Mouse (Mus musculus): ENCODE results near the gene BC024978. TPM values are rescaled to one million over a fixed set of nuclear protein-coding genes. Genes with fewer than 3 reads are reported as not detected.

Gene BC024978
- polyA plus RNA-seq, 2 experiments = 0.56 to 1.9 TPM

- no peak overlapping the region for H3K4me2 ChIP-seq (ENCODE audit: low read depth)
- H3K9ac ChIP-seq (replicated peaks) = no peak overlapping the region
- 82% methylated on average over 7 of the region's 7 CpGs for WGBS (ENCODE audit: insufficient replicate concordance)
- H3K27ac ChIP-seq = no peak overlapping the region
- H3K4me1 ChIP-seq (replicated peaks; ENCODE audit: control insufficient read depth in 2 of 2, insufficient read depth in 2 of 2, low read length in 1 of 2) = peaks cover 10 to 14% of the 10 kb centered on the region in 2 experiments
- H3K27me3 ChIP-seq (ENCODE audit: control insufficient read depth, insufficient read depth, low read length) = no peaks in the 10 kb centered on the region
- no peaks in the 10 kb centered on the region for H3K36me3 ChIP-seq (replicated peaks; ENCODE audit: control insufficient read depth, insufficient read depth, low read depth)
- no peak for TF ChIP-seq CTCF (IDR thresholded peaks at IDR 0.05; ENCODE audit: low read depth)
- TF ChIP-seq EP300 (IDR thresholded peaks at IDR 0.05; ENCODE audit: low read depth) = no peak
- no peak for ATAC-seq (ENCODE audit: insufficient read depth)
- no peaks in the 10 kb centered on the region for H3K9me3 ChIP-seq (ENCODE audit: control insufficient read depth, low read length)
- no peak overlapping the region for H3K4me3 ChIP-seq (ENCODE audit: insufficient read depth in 1 of 2, low read depth in 2 of 2, low read length in 2 of 2)
- DNase-seq (ENCODE audit: low read depth in 3 of 3, low spot score in 3 of 3) = no peak
Observed at GRCm38 (mm10) chr7:27174896-27175295, 20.7 kb upstream of the BC024978 start.

- WGBS (ENCODE audit: insufficient replicate concordance) = 20% methylated on average over 4 of the region's 4 CpGs
- H3K4me2 ChIP-seq (ENCODE audit: low read depth) = peak overlapping the region; percentile 73
- ATAC-seq (ENCODE audit: insufficient read depth) (no peak), DNase-seq (ENCODE audit: low read depth in 3 of 3, low spot score in 3 of 3) (no peak)
- peak overlapping the region; percentile 44 for H3K9ac ChIP-seq (replicated peaks)
- no peaks in the 10 kb centered on the region for H3K36me3 ChIP-seq (replicated peaks; ENCODE audit: control insufficient read depth, insufficient read depth, low read depth)
- H3K27me3 ChIP-seq (ENCODE audit: control insufficient read depth, insufficient read depth, low read length) = no peaks in the 10 kb centered on the region
- peaks cover 10 to 18% of the 10 kb centered on the region in 2 experiments for H3K4me1 ChIP-seq (replicated peaks; ENCODE audit: control insufficient read depth in 2 of 2, insufficient read depth in 2 of 2, low read length in 1 of 2)
- H3K4me3 ChIP-seq (ENCODE audit: insufficient read depth in 1 of 2, low read depth in 2 of 2, low read length in 2 of 2) = peak overlapping the region; percentile 78 to 88
- no peak for TF ChIP-seq EP300 (IDR thresholded peaks at IDR 0.05; ENCODE audit: low read depth)
- no peak for TF ChIP-seq CTCF (IDR thresholded peaks at IDR 0.05; ENCODE audit: low read depth)
- peak overlapping the region; percentile 70 for H3K27ac ChIP-seq
- H3K9me3 ChIP-seq (ENCODE audit: control insufficient read depth, low read length) = no peaks in the 10 kb centered on the region
Observed at GRCm38 (mm10) chr7:27177942-27178323, 17.6 kb upstream of the BC024978 start.

DNA sequence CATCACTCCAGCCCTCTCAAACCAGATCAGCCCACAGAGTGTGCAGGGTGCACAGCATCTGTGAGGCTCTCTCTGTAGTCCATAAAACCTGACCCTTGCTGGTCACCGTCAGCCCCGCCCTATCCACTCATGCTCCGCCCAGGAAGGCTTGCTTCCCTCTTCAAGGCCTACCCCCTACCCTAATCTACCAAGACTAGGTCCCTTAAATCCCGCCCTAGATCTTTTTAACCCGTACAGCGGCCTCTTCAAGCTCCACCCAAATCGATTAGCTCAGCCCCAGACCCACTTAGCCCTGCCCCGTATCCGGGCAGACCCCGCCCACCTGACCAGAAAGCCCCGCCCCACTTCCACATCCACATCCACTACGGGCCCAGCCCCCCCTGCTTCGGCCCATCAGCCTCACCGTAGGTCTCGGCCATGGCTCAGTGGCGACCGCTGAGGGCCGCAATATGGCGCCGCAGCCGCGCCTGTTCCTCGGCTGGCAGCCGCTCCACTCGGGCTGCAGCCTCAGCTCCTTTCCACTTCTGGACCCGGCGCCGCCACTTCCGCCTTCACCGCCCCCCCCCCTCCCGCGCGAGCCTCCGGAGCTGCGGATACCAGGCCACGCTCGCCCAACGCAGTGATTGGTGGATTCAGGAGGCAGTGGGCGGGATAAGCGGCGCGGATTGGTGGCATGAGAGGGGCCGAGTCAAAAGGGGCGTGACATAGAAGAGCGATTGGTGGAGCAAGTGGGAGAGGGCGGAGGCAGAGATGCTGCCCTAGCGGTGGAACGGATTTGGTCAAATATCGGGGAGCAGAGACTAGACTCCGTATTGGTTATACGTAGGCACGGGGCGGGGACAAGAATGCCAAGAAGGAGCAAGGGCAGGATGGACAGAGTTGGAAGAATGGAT lies 17.0 kb upstream of the BC024978 start, which contains the start of gene Rab4b:
Gene Rab4b (minus strand): TSS at position 573 of the 893 bp plus-strand sequence.
- ATAC-seq (ENCODE audit: insufficient read depth) (peak; percentile 95), DNase-seq (ENCODE audit: low read depth in 3 of 3, low spot score in 3 of 3) (peak; percentile 99)
- no peaks in the 10 kb centered on the region for H3K27me3 ChIP-seq (ENCODE audit: control insufficient read depth, insufficient read depth, low read length)
- H3K36me3 ChIP-seq (replicated peaks; ENCODE audit: control insufficient read depth, insufficient read depth, low read depth) = no peaks in the 10 kb centered on the region; the same call in 1 of the 2 replicates
- peaks cover 10 to 18% of the 10 kb centered on the region in 2 experiments for H3K4me1 ChIP-seq (replicated peaks; ENCODE audit: control insufficient read depth in 2 of 2, insufficient read depth in 2 of 2, low read length in 1 of 2)
- no peaks in the 10 kb centered on the region for H3K9me3 ChIP-seq (ENCODE audit: control insufficient read depth, low read length)
- peak within 1 kb of the TSS; percentile 44 for H3K9ac ChIP-seq (replicated peaks)
- peak within 1 kb of the TSS; percentile 78 to 88 for H3K4me3 ChIP-seq (ENCODE audit: insufficient read depth in 1 of 2, low read depth in 2 of 2, low read length in 2 of 2)
- peak within 1 kb of the TSS; percentile 70 for H3K27ac ChIP-seq
- peak within 1 kb of the TSS; percentile 73 for H3K4me2 ChIP-seq (ENCODE audit: low read depth)
- WGBS (ENCODE audit: insufficient replicate concordance) = under 1% methylated on average over 53 of the region's 53 CpGs
- TF ChIP-seq EP300 (IDR thresholded peaks at IDR 0.05; ENCODE audit: low read depth) = peak; percentile 32; the same call in 1 of the 2 replicates
- TF ChIP-seq CTCF (IDR thresholded peaks at IDR 0.05; ENCODE audit: low read depth) = peak; percentile 86

DNA sequence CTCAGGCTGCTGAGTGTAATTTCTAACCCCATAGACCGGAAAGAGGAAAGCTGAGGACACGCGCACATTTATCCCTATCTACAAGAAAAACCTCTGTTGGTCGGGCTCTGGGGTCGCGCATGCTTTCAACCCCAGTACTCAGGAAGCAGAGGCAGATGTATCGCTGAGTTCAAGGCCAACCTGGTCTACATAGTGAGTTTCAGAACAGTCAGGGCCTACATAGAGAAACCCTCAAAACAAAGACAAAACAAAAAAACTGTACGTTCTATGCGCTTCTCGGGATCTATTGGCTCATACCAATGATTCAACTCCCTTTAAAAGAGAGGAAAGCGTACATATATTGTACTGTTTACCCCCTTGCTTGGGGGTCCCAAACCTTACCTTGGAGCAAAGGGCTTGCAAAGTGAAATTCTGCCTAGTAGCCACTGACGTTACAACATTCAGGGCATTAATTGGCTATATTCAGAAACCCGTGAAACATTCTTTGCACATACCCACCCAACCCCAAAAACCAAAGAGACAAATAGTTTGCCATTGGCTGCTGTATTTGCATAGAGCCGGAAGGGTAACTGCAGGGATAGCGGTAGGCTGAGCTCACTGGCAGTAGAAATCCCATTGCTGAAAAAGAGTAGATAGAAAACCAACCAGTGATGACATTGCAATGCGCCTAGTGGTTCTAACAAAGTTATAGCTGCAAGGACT lies 16.2 kb upstream of the BC024978 start:
- Histone ChIP-seq H3K4me1 (replicated peaks; ENCODE audit: control insufficient read depth in 2 of 2, insufficient read depth in 2 of 2, low read length in 1 of 2) (peaks cover 10 to 18% of the 10 kb centered on the region in 2 experiments), H3K36me3 (replicated peaks; ENCODE audit: control insufficient read depth, insufficient read depth, low read depth) (no peaks in the 10 kb centered on the region; the same call in 1 of the 2 replicates), H3K9me3 (ENCODE audit: control insufficient read depth, low read length) (no peaks in the 10 kb centered on the region), H3K27me3 (ENCODE audit: control insufficient read depth, insufficient read depth, low read length) (no peaks in the 10 kb centered on the region), H3K4me2 (ENCODE audit: low read depth) (peak overlapping the region; percentile 73), H3K27ac (no peak overlapping the region), H3K9ac (replicated peaks) (peak overlapping the region; percentile 37), H3K4me3 (ENCODE audit: insufficient read depth in 1 of 2, low read depth in 2 of 2, low read length in 2 of 2) (peak overlapping the region; percentile 54 to 88)
- no peak for TF ChIP-seq EP300 (IDR thresholded peaks at IDR 0.05; ENCODE audit: low read depth)
- TF ChIP-seq CTCF (IDR thresholded peaks at IDR 0.05; ENCODE audit: low read depth) = no peak
- DNase-seq (ENCODE audit: low read depth in 3 of 3, low spot score in 3 of 3) = no peak
- WGBS (ENCODE audit: insufficient replicate concordance) = 42% methylated on average over 16 of the region's 16 CpGs
- ATAC-seq (ENCODE audit: insufficient read depth) = no peak

DNA sequence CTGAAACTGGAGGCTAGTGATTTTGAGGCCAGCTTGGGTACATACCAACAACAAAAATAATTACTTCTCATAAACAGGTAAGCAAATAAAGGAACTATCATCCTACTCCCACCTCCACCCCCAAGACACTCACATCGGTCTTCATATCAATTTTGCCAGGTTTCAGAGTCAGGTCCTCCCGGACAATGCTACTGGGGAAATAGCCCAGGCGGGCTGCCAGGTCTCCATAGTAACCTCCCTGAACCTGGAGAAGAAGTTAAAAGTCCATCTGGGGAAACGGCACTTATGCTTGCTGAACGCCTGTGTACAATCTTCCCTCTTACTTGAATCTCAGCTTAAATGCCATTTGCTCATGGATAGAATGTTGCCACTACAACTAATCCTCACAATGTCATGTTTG lies 15.5 kb upstream of the BC024978 start:
- H3K4me3 ChIP-seq (ENCODE audit: insufficient read depth in 1 of 2, low read depth in 2 of 2, low read length in 2 of 2) = no peak overlapping the region
- H3K27me3 ChIP-seq (ENCODE audit: control insufficient read depth, insufficient read depth, low read length) = no peaks in the 10 kb centered on the region
- H3K4me2 ChIP-seq (ENCODE audit: low read depth) = no peak overlapping the region
- TF ChIP-seq CTCF (IDR thresholded peaks at IDR 0.05; ENCODE audit: low read depth) = no peak
- TF ChIP-seq EP300 (IDR thresholded peaks at IDR 0.05; ENCODE audit: low read depth) = no peak
- H3K9me3 ChIP-seq (ENCODE audit: control insufficient read depth, low read length) = no peaks in the 10 kb centered on the region
- ATAC-seq (ENCODE audit: insufficient read depth) = no peak
- H3K4me1 ChIP-seq (replicated peaks; ENCODE audit: control insufficient read depth in 2 of 2, insufficient read depth in 2 of 2, low read length in 1 of 2) = peaks cover 10 to 18% of the 10 kb centered on the region in 2 experiments
- no peak overlapping the region for H3K27ac ChIP-seq
- DNase-seq (ENCODE audit: low read depth in 3 of 3, low spot score in 3 of 3) = no peak
- H3K9ac ChIP-seq (replicated peaks) = no peak overlapping the region
- WGBS (ENCODE audit: insufficient replicate concordance) = 65% methylated on average over 5 of the region's 5 CpGs
- no peaks in the 10 kb centered on the region; the same call in none of the 2 replicates for H3K36me3 ChIP-seq (replicated peaks; ENCODE audit: control insufficient read depth, insufficient read depth, low read depth)
